Mouse (Mus musculus) adrenal gland, adult 18-20 months (tissue): ENCODE results near the gene Robo2. TPM values are rescaled to one million over a fixed set of nuclear protein-coding genes. Genes with fewer than 3 reads are reported as not detected.

Experiments used
- DNase-seq, 2 experiments: peaks; one replicate each; pipeline ENCODE4 v3.0.0; 2021 to 2022; ENCODE audit warnings: low spot score in 2 of 2
- total RNA-seq, 2 experiments: library from RNA; stranded (reverse); gene quantifications; 1 replicate in 1 of 2; 2 replicates in 1 of 2; pipeline ENCODE4 v1.2.3; 2021

Robo2 gene
- total RNA-seq, 2 experiments from 2014 or later, result 3.8 to 4.1 TPM

GRCm38 (mm10) chr16:73957675-73958523, 453.7 kb downstream of the Robo2 start:
- DNase-seq, result no peak

DNA sequence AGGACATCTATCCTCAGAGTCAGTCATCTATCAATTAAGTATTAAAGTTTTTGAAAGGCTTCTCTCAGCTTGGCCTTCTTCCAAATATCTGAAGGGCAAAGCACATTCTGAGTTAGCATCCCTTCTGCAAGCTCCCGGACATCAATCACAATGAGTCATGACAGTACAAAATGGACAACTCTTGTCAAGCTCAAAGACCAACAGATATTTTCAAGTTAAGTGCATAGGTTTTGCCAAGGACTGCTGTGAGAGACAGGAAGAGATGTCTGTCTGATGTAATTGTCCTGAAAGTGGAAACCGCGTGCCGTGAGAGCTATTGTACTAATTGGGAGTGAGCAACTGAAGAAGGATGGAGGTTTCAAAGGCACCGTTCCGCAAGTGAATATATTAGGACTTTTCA, 465.5 kb downstream of the Robo2 start:
- peak in 1 of 2 experiments; percentile 3 for DNase-seq

GRCm38 (mm10) chr16:73940211-73940541, 471.4 kb downstream of the Robo2 start:
- no peak for DNase-seq

DNA sequence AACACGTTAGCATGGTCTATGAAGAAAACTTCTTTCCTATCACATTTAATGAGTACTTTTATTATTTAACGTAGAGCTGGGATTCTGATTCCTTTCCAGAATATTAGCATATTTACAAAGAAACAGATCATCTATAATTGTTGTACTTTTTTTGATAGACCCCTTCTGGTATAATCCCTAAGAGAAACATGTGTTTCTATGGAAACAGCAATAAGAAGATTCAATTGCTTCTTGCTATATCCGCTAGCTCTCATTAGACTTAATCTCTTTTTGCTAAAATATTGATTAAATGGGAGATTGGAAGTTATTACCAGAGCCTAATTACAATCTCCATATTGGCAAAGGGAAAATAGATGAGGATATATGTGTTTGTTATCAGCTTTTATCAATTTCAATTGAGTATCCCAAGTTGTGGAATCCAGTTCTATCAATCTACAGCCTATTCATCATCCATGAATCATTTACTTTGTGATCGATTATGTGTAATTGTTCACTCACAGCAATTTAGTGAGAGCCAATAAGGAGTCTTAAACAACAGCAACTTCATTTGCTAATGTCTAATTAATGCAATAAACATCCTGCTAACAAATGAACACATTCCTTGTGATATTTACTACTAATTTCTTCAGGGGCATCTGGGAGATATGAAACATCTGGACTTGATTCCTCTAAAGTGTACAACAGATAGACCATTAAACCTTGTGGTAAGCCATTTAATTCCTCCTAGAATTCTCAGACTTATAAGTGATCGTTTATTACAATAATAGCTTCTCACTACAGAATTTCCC, 472.0 kb downstream of the Robo2 start:
- no peak for DNase-seq

- DNase-seq, result no peak
These were observed 481.3 kb downstream of the Robo2 start for GRCm38 (mm10) chr16:73930323-73930722.

GRCm38 (mm10) chr16:73927481-73927880, 484.1 kb downstream of the Robo2 start:
- DNase-seq, result no peak

- DNase-seq, result no peak
These were observed 496.2 kb downstream of the Robo2 start for GRCm38 (mm10) chr16:73915425-73915824.

GRCm38 (mm10) chr16:73914936-73915335, 496.7 kb downstream of the Robo2 start:
- DNase-seq, result no peak

DNA sequence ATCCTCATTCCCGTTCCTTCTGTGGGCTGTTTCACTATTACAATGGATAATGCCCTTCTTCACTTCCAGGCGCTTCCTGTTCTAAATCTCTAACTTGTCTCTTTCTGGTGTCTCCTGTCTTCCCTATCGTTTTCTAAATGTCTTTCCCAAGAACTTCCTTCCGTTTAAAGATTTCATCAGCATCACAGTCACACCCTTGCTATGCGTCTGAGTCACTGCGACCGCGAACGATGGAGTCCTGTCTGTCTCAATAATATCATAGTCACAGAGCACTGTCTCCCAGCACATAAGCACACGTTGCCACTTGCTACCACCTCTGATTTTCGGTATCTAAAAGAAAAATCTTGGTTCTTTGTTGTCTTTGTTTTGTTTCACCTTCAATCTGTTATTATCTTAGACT, 503.1 kb downstream of the Robo2 start:
- DNase-seq, result no peak

- no peak for DNase-seq
These were observed 514.8 kb downstream of the Robo2 start for GRCm38 (mm10) chr16:73896856-73897255.

- DNase-seq, result no peak
These were observed 529.7 kb downstream of the Robo2 start for GRCm38 (mm10) chr16:73881911-73882310.

GRCm38 (mm10) chr16:73877973-73878372, 533.7 kb downstream of the Robo2 start:
- DNase-seq, result no peak

DNA sequence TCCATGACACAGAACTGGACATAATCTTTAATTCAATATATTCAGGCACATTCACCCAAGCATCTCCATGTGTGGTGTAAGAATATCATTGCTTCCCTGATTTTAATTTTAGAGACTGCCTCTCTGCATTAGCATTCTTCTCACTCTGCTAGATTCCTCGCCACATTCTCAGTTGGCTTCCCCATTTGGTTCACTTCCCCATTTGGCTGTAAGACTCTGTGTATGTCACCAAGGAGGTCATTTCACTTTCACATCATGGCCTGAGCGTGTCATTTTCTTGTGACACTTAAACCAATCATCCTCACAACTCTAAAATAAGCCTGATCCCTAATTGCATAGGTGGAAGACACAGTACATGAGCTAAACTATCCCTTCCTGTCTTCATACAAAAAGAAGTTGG, 536.6 kb downstream of the Robo2 start:
- no peak for DNase-seq

GRCm38 (mm10) chr16:73873828-73874558, 537.6 kb downstream of the Robo2 start:
- DNase-seq, result no peak

DNA sequence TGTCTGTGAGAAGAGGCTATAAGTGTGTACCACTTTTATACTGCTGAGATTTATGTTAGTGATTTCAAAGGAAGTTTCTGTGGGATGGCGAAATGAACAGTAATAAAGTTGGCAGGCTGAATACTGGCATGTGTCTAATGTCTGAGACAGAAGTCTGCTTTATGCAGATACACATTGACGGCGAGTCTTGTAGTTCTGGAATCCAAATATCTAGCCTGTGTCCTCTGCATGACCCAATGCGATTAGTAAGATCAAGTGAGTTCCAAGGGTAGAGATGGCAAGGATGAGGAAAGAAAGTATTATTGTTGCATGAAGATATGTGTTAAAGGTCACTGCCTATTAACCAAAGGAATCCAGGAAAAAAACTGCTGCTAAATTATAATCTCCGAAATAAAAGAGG, 541.3 kb downstream of the Robo2 start:
- no peak for DNase-seq

DNA sequence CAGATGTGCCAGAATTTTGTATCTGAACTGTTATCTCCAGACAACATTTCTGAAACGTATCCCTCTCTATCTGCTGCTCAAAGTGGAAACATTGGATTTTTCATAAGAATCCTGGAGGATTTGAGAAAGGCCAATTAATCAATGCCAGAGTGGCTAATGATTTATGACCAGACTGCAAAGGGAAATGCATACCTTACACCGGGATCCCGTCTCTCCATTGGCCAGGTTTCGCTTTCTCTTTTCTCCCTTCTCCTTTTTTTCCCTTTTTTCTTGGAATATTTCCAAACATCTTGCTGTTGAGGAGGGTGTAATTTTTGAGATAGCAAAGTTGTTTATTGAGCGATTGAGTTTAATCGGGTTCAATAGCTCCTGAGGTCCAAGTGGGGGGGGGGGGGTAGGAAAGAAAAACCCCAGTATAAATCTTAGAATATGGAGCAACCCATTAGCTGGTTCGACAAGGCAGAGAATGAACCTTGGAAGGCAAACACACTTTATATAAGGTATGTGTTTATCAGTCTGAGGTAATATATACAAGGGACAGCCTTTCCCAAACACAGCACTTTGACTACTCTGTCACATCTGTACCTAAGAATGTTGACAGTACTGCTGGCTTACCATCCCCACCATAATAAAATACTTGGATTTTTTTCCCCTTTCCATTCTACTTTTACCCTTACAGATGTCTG, 542.0 kb downstream of the Robo2 start:
- no peak for DNase-seq

DNA sequence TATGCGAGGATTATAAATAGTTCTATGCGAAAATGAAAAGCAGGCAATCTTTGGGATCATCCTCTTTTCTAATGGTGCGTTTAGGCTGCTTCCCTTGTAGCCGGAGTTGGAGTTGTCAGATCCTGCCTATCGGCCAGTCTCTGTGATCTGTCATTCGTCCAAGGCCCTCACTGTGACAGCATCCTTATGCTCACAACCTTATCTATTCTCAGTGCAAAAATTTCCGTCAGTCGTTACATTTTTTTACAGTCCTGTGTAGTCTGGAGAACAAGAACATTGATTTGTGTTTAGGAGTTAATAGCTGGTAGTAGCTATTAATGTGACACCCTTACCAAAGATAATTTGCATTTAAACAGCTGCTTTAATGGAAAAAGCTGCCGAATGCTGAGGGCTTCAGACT, 547.0 kb downstream of the Robo2 start:
- no peak for DNase-seq

GRCm38 (mm10) chr16:73863748-73864147, 547.9 kb downstream of the Robo2 start:
- DNase-seq, result no peak

- DNase-seq, result no peak
These were observed 552.9 kb downstream of the Robo2 start for GRCm38 (mm10) chr16:73858717-73859116.

GRCm38 (mm10) chr16:73855821-73856220, 555.8 kb downstream of the Robo2 start:
- no peak for DNase-seq
